Mouse (Mus musculus) bone marrow, adult 2 months (tissue): ENCODE measurements around the gene Rab3il1.

Experiments used
- CTCF ChIP-seq: fragments of 200-500 bp; IDR thresholded peaks from 2 replicates; pipeline ENCODE4 v1.5.1; 2011; ENCODE audit warnings: low read length, control low read depth; ENCODE audit not compliant: control insufficient read depth, insufficient read depth
- POLR2A ChIP-seq: fragments of 200-500 bp; IDR thresholded peaks from 2 replicates; pipeline ENCODE4 v1.6.1; 2011; ENCODE audit warnings: low read depth, mild to moderate bottlenecking, control low read depth, low read length, borderline replicate concordance; ENCODE audit not compliant: control insufficient read depth

GRCm38 (mm10) chr19:10055783-10056660 lies 54.6 kb downstream of the Rab3il1 start:
- no peak for TF ChIP-seq CTCF
- TF ChIP-seq POLR2A, result no peak
